Mouse (Mus musculus) ZHBTc4 (cell line): Measurements from ENCODE around the gene Gm21913.
"Not testable (repeated sequence)": the region's sequence is repeated elsewhere in the genome, so short reads cannot be mapped to it uniquely, and the experiment has no call there.

Source experiments
- DNase-seq: peaks from one replicate; pipeline ENCODE4 v3.0.0-alpha.2; 2011; ENCODE audit warnings: low read depth, low spot score

Gm21913 gene

DNA sequence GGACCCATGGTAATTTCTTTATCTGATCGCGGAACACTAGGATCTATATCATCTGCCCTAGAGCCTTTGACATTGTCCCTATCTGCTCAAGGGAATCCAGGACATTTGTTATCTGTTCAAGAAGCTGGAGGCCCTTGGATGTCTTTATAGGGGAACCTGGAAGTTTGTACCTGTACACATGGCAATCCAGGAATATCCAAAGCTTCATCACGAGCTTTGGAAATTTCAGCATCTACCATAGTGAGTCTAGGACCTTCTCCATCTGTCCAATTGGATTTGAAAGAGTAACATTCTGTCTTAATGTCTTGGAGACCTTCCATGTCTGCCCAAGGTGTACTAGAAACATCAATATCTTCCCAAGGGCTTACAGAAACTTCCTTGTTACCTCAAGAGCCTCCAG lies at the start of gene Gm21913:
TSS of gene Gm21913 (plus strand) at position 301 of the 400 bp plus-strand sequence.
- DNase-seq, result not testable (repeated sequence)
